Mouse (Mus musculus) neural tube, embryonic 11.5 days (tissue): ENCODE results near the gene Ugt8a. TPM values are rescaled to one million over a fixed set of nuclear protein-coding genes. Genes with fewer than 3 reads are reported as not detected.

Source experiments
- ATAC-seq: fragments of 200-750 bp; cut with Nextera tagmentation; 2 replicates; pipeline ENCODE4 v1.8.0; 2017; ENCODE audit warnings: moderate number of reproducible peaks, mild to moderate bottlenecking, moderate TSS enrichment, moderate library complexity; ENCODE audit not compliant: insufficient read depth, low FRiP score, low TSS enrichment
- DNase-seq: peaks from one replicate; pipeline ENCODE4 v3.0.0-alpha.2; 2015; ENCODE audit warnings: low spot score
- H3K27ac ChIP-seq: fragments of 300-500 bp; sonication (generic); 2 replicates; pipeline ENCODE4 v1.5.1; 2014; ENCODE audit warnings: low read depth, mild to moderate bottlenecking, low read length
- H3K27me3 ChIP-seq: fragments of 300-500 bp; sonication (generic); 2 replicates; pipeline ENCODE4 v1.6.1; 2014; ENCODE audit warnings: mild to moderate bottlenecking, low read length, mixed read lengths; ENCODE audit not compliant: control insufficient read depth, insufficient read depth
- H3K36me3 ChIP-seq: fragments of 300-500 bp; sonication (generic); 2 replicates; pipeline ENCODE4 v1.6.1; 2014; ENCODE audit warnings: mild to moderate bottlenecking, low read length, moderate library complexity, mixed read lengths; ENCODE audit not compliant: control insufficient read depth, insufficient read depth
- H3K4me1 ChIP-seq: fragments of 300-500 bp; sonication (generic); 2 replicates; pipeline ENCODE4 v1.6.1; 2014; ENCODE audit warnings: low read length, mixed read lengths; ENCODE audit not compliant: control insufficient read depth, insufficient read depth
- H3K4me2 ChIP-seq: fragments of 300-500 bp; sonication (generic); 2 replicates; pipeline ENCODE4 v1.6.1; 2014; ENCODE audit warnings: low read depth, mild to moderate bottlenecking, moderate library complexity
- H3K4me3 ChIP-seq: fragments of 300-500 bp; sonication (generic); 2 replicates; pipeline ENCODE4 v1.5.1; 2014; ENCODE audit warnings: low read depth, low read length
- H3K9ac ChIP-seq: fragments of 300-500 bp; sonication (generic); 2 replicates; pipeline ENCODE4 v1.6.1; 2014; ENCODE audit warnings: mild to moderate bottlenecking, low read length
- H3K9me3 ChIP-seq: fragments of 300-500 bp; sonication (generic); 2 replicates; pipeline ENCODE4 v1.6.1; 2016; ENCODE audit warnings: low read length; ENCODE audit not compliant: control insufficient read depth
- WGBS: fragments of 180-500 bp; shearing (Covaris S2); extraction: QIAGEN DNeasy Blood & Tissue Kit; methylation state at CpG from one replicate; pipeline ENCODE4 v1.1.7; 2014; 5-methylcytosine and 5-hydroxymethylcytosine counted together
- polyA plus RNA-seq: library from polyadenylated mRNA; unstranded; fragments of >200 nt; fragmentation: Nextera tagmentation; extraction: Ambion mirVana; gene quantifications from 2 replicates; pipeline ENCODE4 v1.2.1, GENCODE M21; 2014

Ugt8a gene
- polyA plus RNA-seq, 1 experiment from 2014 or later = 4.4 TPM

- no peaks in the 10 kb centered on the region for H3K36me3 ChIP-seq
- no peaks in the 10 kb centered on the region for H3K4me1 ChIP-seq
- WGBS = 97% methylated on average over 2 of the region's 2 CpGs
- no peaks in the 10 kb centered on the region for H3K27me3 ChIP-seq
- no peak overlapping the region for H3K4me2 ChIP-seq
- DNase-seq (no peak), ATAC-seq (no peak)
- no peaks in the 10 kb centered on the region for H3K9me3 ChIP-seq
- H3K4me3 ChIP-seq = no peak overlapping the region
- no peak overlapping the region for H3K27ac ChIP-seq
- H3K9ac ChIP-seq = no peak overlapping the region
Observed at GRCm38 (mm10) chr3:125884879-125885278, 53.5 kb downstream of the Ugt8a start.

GRCm38 (mm10) chr3:125884423-125884822 is 54.0 kb downstream of the Ugt8a start:
- H3K4me3 ChIP-seq = no peak overlapping the region
- 77% methylated on average over 2 of the region's 2 CpGs for WGBS
- ATAC-seq = no peak

GRCm38 (mm10) chr3:125883009-125883408 is 55.4 kb downstream of the Ugt8a start:
- Histone ChIP-seq H3K9ac (no peak overlapping the region), H3K4me1 (no peaks in the 10 kb centered on the region), H3K4me2 (no peak overlapping the region), H3K4me3 (no peak overlapping the region), H3K27ac (no peak overlapping the region), H3K36me3 (no peaks in the 10 kb centered on the region), H3K27me3 (no peaks in the 10 kb centered on the region), H3K9me3 (no peaks in the 10 kb centered on the region)
- ATAC-seq = peak; percentile 20; the same call in 1 of the 2 replicates
- no peak for DNase-seq

More at GRCm38 (mm10) chr3:125884423-125884822, 54.0 kb downstream of the Ugt8a start:
- no peak overlapping the region for H3K4me2 ChIP-seq
- no peak for DNase-seq
- H3K27ac ChIP-seq = no peak overlapping the region
- no peaks in the 10 kb centered on the region for H3K4me1 ChIP-seq
- no peak overlapping the region for H3K9ac ChIP-seq
- no peaks in the 10 kb centered on the region for H3K36me3 ChIP-seq
- no peaks in the 10 kb centered on the region for H3K9me3 ChIP-seq
- no peaks in the 10 kb centered on the region for H3K27me3 ChIP-seq

- Histone ChIP-seq H3K27ac (no peak overlapping the region), H3K4me1 (no peaks in the 10 kb centered on the region), H3K36me3 (no peaks in the 10 kb centered on the region), H3K27me3 (no peaks in the 10 kb centered on the region), H3K9ac (no peak overlapping the region), H3K4me2 (no peak overlapping the region), H3K9me3 (no peaks in the 10 kb centered on the region), H3K4me3 (no peak overlapping the region)
- ATAC-seq (no peak), DNase-seq (no peak)
Observed at GRCm38 (mm10) chr3:125881835-125882234, 56.6 kb downstream of the Ugt8a start.

GRCm38 (mm10) chr3:125874371-125874770 is 64.0 kb downstream of the Ugt8a start:
- no peaks in the 10 kb centered on the region for H3K9me3 ChIP-seq
- WGBS = 94% methylated on average over 4 of the region's 4 CpGs
- no peaks in the 10 kb centered on the region for H3K36me3 ChIP-seq
- ATAC-seq = no peak
- no peak overlapping the region for H3K4me3 ChIP-seq
- no peak overlapping the region for H3K27ac ChIP-seq
- no peak overlapping the region for H3K9ac ChIP-seq
- no peaks in the 10 kb centered on the region for H3K27me3 ChIP-seq
- DNase-seq = no peak
- no peak overlapping the region for H3K4me2 ChIP-seq
- H3K4me1 ChIP-seq = no peaks in the 10 kb centered on the region

GRCm38 (mm10) chr3:125869873-125870272 is 68.5 kb downstream of the Ugt8a start:
- Histone ChIP-seq H3K4me2 (no peak overlapping the region), H3K27me3 (no peaks in the 10 kb centered on the region), H3K4me3 (no peak overlapping the region), H3K9ac (no peak overlapping the region), H3K9me3 (no peaks in the 10 kb centered on the region), H3K27ac (no peak overlapping the region), H3K4me1 (no peaks in the 10 kb centered on the region), H3K36me3 (no peaks in the 10 kb centered on the region)
- no peak for ATAC-seq
- DNase-seq = no peak
- WGBS = 92% methylated on average over 4 of the region's 4 CpGs

- no peaks in the 10 kb centered on the region for H3K27me3 ChIP-seq
- DNase-seq (no peak), ATAC-seq (no peak)
- no peaks in the 10 kb centered on the region for H3K9me3 ChIP-seq
- H3K4me1 ChIP-seq = no peaks in the 10 kb centered on the region
- H3K4me2 ChIP-seq = no peak overlapping the region
- no peak overlapping the region for H3K9ac ChIP-seq
- H3K36me3 ChIP-seq = no peaks in the 10 kb centered on the region
- no peak overlapping the region for H3K27ac ChIP-seq
- 79% methylated on average over 3 of the region's 3 CpGs for WGBS
- H3K4me3 ChIP-seq = no peak overlapping the region
Observed at GRCm38 (mm10) chr3:125861601-125862000, 76.8 kb downstream of the Ugt8a start.

GRCm38 (mm10) chr3:125849163-125849872 is 89.1 kb downstream of the Ugt8a start:
- Histone ChIP-seq H3K36me3 (no peaks in the 10 kb centered on the region), H3K9me3 (no peaks in the 10 kb centered on the region), H3K9ac (no peak overlapping the region), H3K27me3 (no peaks in the 10 kb centered on the region), H3K4me1 (no peaks in the 10 kb centered on the region), H3K4me2 (no peak overlapping the region), H3K4me3 (no peak overlapping the region), H3K27ac (no peak overlapping the region)
- 32% methylated on average over 6 of the region's 6 CpGs for WGBS
- DNase-seq (peak; percentile 22), ATAC-seq (peak; percentile 33; the same call in 1 of the 2 replicates)

- no peaks in the 10 kb centered on the region for H3K9me3 ChIP-seq
- H3K9ac ChIP-seq = no peak overlapping the region
- H3K27ac ChIP-seq = no peak overlapping the region
- no peak overlapping the region for H3K4me3 ChIP-seq
- no peaks in the 10 kb centered on the region for H3K36me3 ChIP-seq
- H3K27me3 ChIP-seq = no peaks in the 10 kb centered on the region
- WGBS = 86% methylated on average over 4 of the region's 4 CpGs
- no peak for ATAC-seq
- no peak overlapping the region for H3K4me2 ChIP-seq
- H3K4me1 ChIP-seq = no peaks in the 10 kb centered on the region
- no peak for DNase-seq
Observed at GRCm38 (mm10) chr3:125828051-125828450, 110.4 kb downstream of the Ugt8a start.
